Mouse (Mus musculus): ENCODE data around the gene Ctsz.

Gene Ctsz

DNA sequence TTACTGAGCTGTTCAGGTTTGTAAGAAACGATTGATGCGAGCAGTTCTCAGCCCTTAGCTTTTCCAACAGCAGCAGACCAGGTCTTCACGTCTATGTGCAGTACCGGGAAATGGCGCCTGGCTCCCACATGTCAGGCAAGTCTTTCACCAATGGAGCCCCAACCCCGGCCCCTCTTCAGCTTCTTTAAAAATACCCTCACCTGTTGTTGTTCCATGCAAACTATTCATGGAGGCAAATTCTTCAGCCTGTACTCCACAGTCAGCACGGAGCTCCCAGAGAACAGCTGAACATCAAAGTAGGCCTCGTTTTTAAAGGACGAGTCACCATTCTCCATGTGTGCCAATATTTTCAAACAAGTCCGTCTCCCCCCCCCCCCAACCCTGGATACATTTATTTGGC, 42.2 kb downstream of the Ctsz start:
- DNase-seq (ENCODE audit: low read depth, low spot score) = no peak

DNA sequence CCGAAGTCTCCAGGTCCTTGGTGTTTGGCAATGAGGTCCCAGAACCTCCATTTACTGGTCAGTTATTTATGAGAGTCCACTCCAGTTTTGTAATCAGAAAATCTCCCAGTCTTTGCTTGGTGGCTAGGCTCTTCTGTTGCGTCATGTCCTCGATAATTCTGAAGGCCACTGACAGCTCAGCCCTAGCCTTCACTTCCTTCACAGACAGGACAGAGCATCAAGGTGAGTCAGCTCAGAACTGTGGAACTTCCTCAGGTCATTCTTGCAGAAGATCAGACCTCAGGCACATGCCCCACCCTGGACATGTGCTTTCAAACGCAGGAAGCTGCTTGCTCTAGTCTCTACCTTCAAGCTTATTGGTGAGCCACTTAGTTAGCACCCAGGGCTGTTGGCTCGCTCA, 45.5 kb downstream of the Ctsz start:
- DNase-seq (ENCODE audit: low read depth, low spot score) = no peak

DNA sequence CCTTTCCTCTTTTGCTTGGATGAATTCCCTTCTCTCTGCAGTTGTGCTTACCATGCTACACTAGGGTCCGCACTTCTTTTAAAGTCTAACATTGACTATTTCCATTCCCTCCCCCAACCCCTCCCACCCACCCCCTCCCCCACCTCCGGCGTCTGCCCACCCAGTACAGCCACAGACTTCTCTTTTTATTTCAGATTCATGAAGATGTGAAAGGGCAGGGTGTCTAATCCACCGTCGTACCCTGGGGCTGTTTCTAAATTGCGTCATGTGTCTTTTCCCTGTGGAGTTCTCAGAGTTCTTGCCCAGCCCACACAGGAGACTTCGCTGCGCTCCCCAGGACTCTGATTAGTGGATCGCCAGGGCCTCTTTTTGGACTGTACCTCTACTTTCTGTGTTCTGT, 46.3 kb downstream of the Ctsz start:
- no peak for DNase-seq (ENCODE audit: low read depth, low spot score)

DNA sequence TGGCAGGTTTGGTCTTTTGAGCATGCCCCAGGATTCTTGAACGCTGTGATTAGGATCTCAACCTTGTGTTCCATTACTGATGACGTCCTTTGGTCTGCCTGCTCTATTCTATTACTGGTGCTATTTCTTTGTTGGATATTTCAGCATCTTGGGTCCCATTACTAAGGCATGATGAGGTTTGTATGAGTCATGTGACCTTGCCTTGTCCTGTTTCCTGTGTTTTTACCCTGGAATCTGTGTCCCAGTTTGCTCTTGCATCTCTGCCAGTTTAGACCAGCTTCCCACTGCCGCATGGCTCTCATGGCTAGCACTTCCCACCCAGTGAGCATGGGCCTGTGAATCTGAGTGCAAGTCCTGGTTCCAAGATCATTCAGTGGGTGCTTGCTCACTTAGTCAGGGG, 46.9 kb downstream of the Ctsz start:
- DNase-seq (ENCODE audit: low read depth, low spot score) = no peak

DNA sequence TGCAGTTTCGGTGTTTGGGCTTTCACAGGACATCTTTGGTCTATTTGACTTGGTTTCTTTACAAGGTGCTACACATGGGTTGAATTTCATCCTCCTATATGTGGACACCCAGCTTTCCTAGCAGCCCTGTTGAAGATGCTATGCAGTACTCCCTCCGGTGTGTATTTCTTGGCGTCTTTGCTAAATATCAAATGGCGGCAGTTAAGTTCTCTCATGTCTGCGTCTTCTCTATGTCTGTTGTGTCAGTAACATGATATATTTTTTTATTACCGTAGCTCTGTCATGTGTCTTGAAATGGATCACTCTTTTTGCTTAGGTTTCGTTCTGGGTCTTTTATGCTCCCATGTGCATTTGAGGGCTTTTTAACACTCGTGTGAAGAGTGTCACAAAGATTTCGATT, 57.8 kb downstream of the Ctsz start:
- no peak for DNase-seq (ENCODE audit: low read depth, low spot score)

Measured in c-Kit-negative CD71-positive TER-119-positive erythroid progenitor cells, embryonic 14.5 days (primary cell).